Mouse (Mus musculus): ENCODE measurements around the gene Dtd1. TPM values are rescaled to one million over a fixed set of nuclear protein-coding genes. Genes with fewer than 3 reads are reported as not detected.

The Dtd1 gene
- total RNA-seq, 2 experiments from 2014 or later, result 54.1 to 58.4 TPM

GRCm38 (mm10) chr2:144791671-144792294 lies 192.1 kb downstream of the Dtd1 start:
- intact Hi-C loops (cut with DNase I), result no loop called here
- DNase-seq (ENCODE audit: low spot score in 2 of 2), result peak; percentile 15 to 61

- DNase-seq (ENCODE audit: low spot score in 2 of 2), result no peak
- intact Hi-C loops (cut with DNase I), result no loop called here
Measured at GRCm38 (mm10) chr2:144797515-144797914, 197.8 kb downstream of the Dtd1 start.

GRCm38 (mm10) chr2:144807766-144808754 lies 208.4 kb downstream of the Dtd1 start:
- intact Hi-C loops (cut with DNase I), result no loop called here
- DNase-seq (ENCODE audit: low spot score in 2 of 2), result no peak

Small RNA genes within 50 kb of the gene (microRNA-seq; reads per million reads assigned to microRNA genes)
- 0 reads per million in 2 experiments for gene Gm24823

Other genes with a start within 250 kb of the Dtd1 start
- 10 to 100 TPM; 32.0 to 33.7 TPM for gene Kat14, start 230.9 kb upstream of the Dtd1 start, total RNA-seq (2021)
- gene Pet117, start 230.9 kb upstream of the Dtd1 start, total RNA-seq (2021), result 1 to 10 TPM; 4.7 to 9.4 TPM
- 100 to 1,000 TPM; 121 to 134 TPM for gene Dzank1, start 72.5 kb upstream of the Dtd1 start, total RNA-seq (2021)
- gene Polr3f, start 72.2 kb upstream of the Dtd1 start, total RNA-seq (2021), result 10 to 100 TPM; 22.5 to 22.9 TPM
- 10 to 100 TPM; 25.3 to 25.5 TPM for gene Rbbp9, start 49.0 kb upstream of the Dtd1 start, total RNA-seq (2021)
- 10 to 100 TPM; 45.0 to 48.3 TPM for gene Sec23b, start 43.7 kb upstream of the Dtd1 start, total RNA-seq (2021)
- gene Smim26, start 5.8 kb upstream of the Dtd1 start, total RNA-seq (2021), result 10 to 100 TPM; 36.7 to 47.3 TPM
- not detected for gene Scp2d1, start 223.8 kb downstream of the Dtd1 start, total RNA-seq (2021)

Data from left cerebral cortex, postnatal 14 days (tissue).